Mouse (Mus musculus): ENCODE results near the gene Tbc1d8. TPM values are rescaled to one million over a fixed set of nuclear protein-coding genes. Genes with fewer than 3 reads are reported as not detected.
A peak's percentile ranks its signal among the peaks of the same experiment; 100 is the strongest.

Gene Tbc1d8
- total RNA-seq, 2 experiments from 2014 or later = 10.6 to 14.3 TPM

- no peak for TF ChIP-seq CTCF (conservative IDR thresholded peaks at IDR 0.05)
- no peak for DNase-seq (ENCODE audit: low spot score in 2 of 2)
- Histone ChIP-seq H3K4me3 (no peak overlapping the region), H3K27ac (no peak overlapping the region)
Observed at GRCm38 (mm10) chr1:39452203-39452602, 26.4 kb downstream of the Tbc1d8 start.

- no peak for TF ChIP-seq CTCF (conservative IDR thresholded peaks at IDR 0.05)
- DNase-seq (ENCODE audit: low spot score in 2 of 2) = no peak
- Histone ChIP-seq H3K4me3 (no peak overlapping the region), H3K27ac (no peak overlapping the region)
Observed at GRCm38 (mm10) chr1:39450069-39450728, 28.4 kb downstream of the Tbc1d8 start.

- TF ChIP-seq CTCF (conservative IDR thresholded peaks at IDR 0.05) = no peak
- no peak for DNase-seq (ENCODE audit: low spot score in 2 of 2)
- Histone ChIP-seq H3K27ac (no peak overlapping the region), H3K4me3 (no peak overlapping the region)
Observed at GRCm38 (mm10) chr1:39449251-39449790, 29.2 kb downstream of the Tbc1d8 start.

GRCm38 (mm10) chr1:39448819-39449218 lies 29.7 kb downstream of the Tbc1d8 start:
- Histone ChIP-seq H3K27ac (no peak overlapping the region), H3K4me3 (no peak overlapping the region)
- TF ChIP-seq CTCF (conservative IDR thresholded peaks at IDR 0.05) = no peak
- no peak for DNase-seq (ENCODE audit: low spot score in 2 of 2)

GRCm38 (mm10) chr1:39448238-39448637 lies 30.3 kb downstream of the Tbc1d8 start:
- DNase-seq (ENCODE audit: low spot score in 2 of 2) = no peak

GRCm38 (mm10) chr1:39446178-39446577 lies 32.4 kb downstream of the Tbc1d8 start:
- TF ChIP-seq CTCF (conservative IDR thresholded peaks at IDR 0.05) = no peak

More at GRCm38 (mm10) chr1:39448238-39448637, 30.3 kb downstream of the Tbc1d8 start:
- Histone ChIP-seq H3K4me3 (no peak overlapping the region), H3K27ac (no peak overlapping the region)
- no peak for TF ChIP-seq CTCF (conservative IDR thresholded peaks at IDR 0.05)

GRCm38 (mm10) chr1:39445303-39446050 lies 33.1 kb downstream of the Tbc1d8 start:
- Histone ChIP-seq H3K4me3 (no peak overlapping the region), H3K27ac (no peak overlapping the region)
- no peak for TF ChIP-seq CTCF (conservative IDR thresholded peaks at IDR 0.05)
- DNase-seq (ENCODE audit: low spot score in 2 of 2) = no peak

More at GRCm38 (mm10) chr1:39446178-39446577, 32.4 kb downstream of the Tbc1d8 start:
- no peak overlapping the region for H3K27ac ChIP-seq
- no peak overlapping the region for H3K4me3 ChIP-seq
- DNase-seq (ENCODE audit: low spot score in 2 of 2) = peak; percentile 45 to 76

GRCm38 (mm10) chr1:39443764-39444163 lies 34.8 kb downstream of the Tbc1d8 start:
- no peak for DNase-seq (ENCODE audit: low spot score in 2 of 2)
- Histone ChIP-seq H3K4me3 (no peak overlapping the region), H3K27ac (no peak overlapping the region)
- no peak for TF ChIP-seq CTCF (conservative IDR thresholded peaks at IDR 0.05)

GRCm38 (mm10) chr1:39441686-39442085 lies 36.9 kb downstream of the Tbc1d8 start:
- no peak overlapping the region for H3K27ac ChIP-seq
- peak; percentile 62 to 72 for DNase-seq (ENCODE audit: low spot score in 2 of 2)
- TF ChIP-seq CTCF (conservative IDR thresholded peaks at IDR 0.05) = no peak
- H3K4me3 ChIP-seq = no peak overlapping the region

- DNase-seq (ENCODE audit: low spot score in 2 of 2) = no peak
- Histone ChIP-seq H3K4me3 (no peak overlapping the region), H3K27ac (no peak overlapping the region)
- no peak for TF ChIP-seq CTCF (conservative IDR thresholded peaks at IDR 0.05)
Observed at GRCm38 (mm10) chr1:39439661-39440548, 38.6 kb downstream of the Tbc1d8 start.

- no peak overlapping the region for H3K4me3 ChIP-seq
- no peak overlapping the region for H3K27ac ChIP-seq
- no peak for TF ChIP-seq CTCF (conservative IDR thresholded peaks at IDR 0.05)
- no peak for DNase-seq (ENCODE audit: low spot score in 2 of 2)
Observed at GRCm38 (mm10) chr1:39438629-39439028, 39.9 kb downstream of the Tbc1d8 start.

GRCm38 (mm10) chr1:39434264-39434663 lies 44.3 kb downstream of the Tbc1d8 start:
- Histone ChIP-seq H3K27ac (no peak overlapping the region), H3K4me3 (no peak overlapping the region)
- no peak for TF ChIP-seq CTCF (conservative IDR thresholded peaks at IDR 0.05)
- DNase-seq (ENCODE audit: low spot score in 2 of 2) = no peak

GRCm38 (mm10) chr1:39430020-39430419 lies 48.5 kb downstream of the Tbc1d8 start:
- no peak overlapping the region for H3K4me3 ChIP-seq
- no peak overlapping the region for H3K27ac ChIP-seq
- no peak for DNase-seq (ENCODE audit: low spot score in 2 of 2)
- no peak for TF ChIP-seq CTCF (conservative IDR thresholded peaks at IDR 0.05)
